Mouse (Mus musculus) ES-E14 (cell line): Measurements from ENCODE around the gene Birc5. TPM values are rescaled to one million over a fixed set of nuclear protein-coding genes. Genes with fewer than 3 reads are reported as not detected.

Experiments used
- DNase-seq: peaks from one replicate; pipeline ENCODE4 v3.0.0-alpha.2; 2013; ENCODE audit warnings: low read depth, low spot score
- H3K27ac ChIP-seq: 2 replicates; pipeline ENCODE4 v1.5.1; 2012; ENCODE audit warnings: low read depth, mild to moderate bottlenecking, low read length, moderate library complexity, mixed read lengths; ENCODE audit not compliant: poor library complexity, insufficient read depth, severe bottlenecking
- H3K36me3 ChIP-seq: 2 replicates; pipeline ENCODE4 v1.6.1; 2012; ENCODE audit warnings: mild to moderate bottlenecking, low read length, moderate library complexity, mixed read lengths; ENCODE audit not compliant: control insufficient read depth, poor library complexity, insufficient read depth, severe bottlenecking
- H3K4me1 ChIP-seq, 2 experiments: fragments of 150-350 bp in 1 of 2; sonication (generic) in 1 of 2; 2 replicates each; pipeline ENCODE4 v1.6.1; 2012; ENCODE audit warnings: low read length in 2 of 2, mild to moderate bottlenecking in 1 of 2, mixed read lengths in 1 of 2; ENCODE audit not compliant: control insufficient read depth in 2 of 2, insufficient read depth in 2 of 2, poor library complexity in 1 of 2
- H3K4me3 ChIP-seq, 2 experiments: fragments of 150-350 bp in 1 of 2; sonication (generic) in 1 of 2; 2 replicates each; pipeline ENCODE4 v1.5.1; 2012; ENCODE audit warnings: low read length in 2 of 2, low read depth in 1 of 2, mild to moderate bottlenecking in 1 of 2, mixed read lengths in 1 of 2; ENCODE audit not compliant: insufficient read depth in 1 of 2, poor library complexity in 1 of 2, severe bottlenecking in 1 of 2
- H3K9ac ChIP-seq: 2 replicates; pipeline ENCODE4 v1.6.1; 2012; ENCODE audit warnings: low read depth, mild to moderate bottlenecking, low read length, mixed read lengths; ENCODE audit not compliant: poor library complexity, insufficient read depth, severe bottlenecking
- H3K9me3 ChIP-seq: fragments of 150-350 bp; sonication (generic); 2 replicates; pipeline ENCODE4 v1.6.1; 2012; ENCODE audit warnings: low read depth, mild to moderate bottlenecking, low read length; ENCODE audit not compliant: control insufficient read depth, insufficient read depth
- CHD2 ChIP-seq: IDR thresholded peaks from 2 replicates; pipeline ENCODE4 v1.6.1; 2014; ENCODE audit warnings: mild to moderate bottlenecking, low read depth, low read length, inconsistent platforms
- HCFC1 ChIP-seq: IDR thresholded peaks from 2 replicates; pipeline ENCODE4 v1.6.1; 2012; ENCODE audit warnings: low read length, inconsistent platforms, borderline replicate concordance; ENCODE audit not compliant: insufficient read depth
- MAFK ChIP-seq: IDR thresholded peaks from 2 replicates; pipeline ENCODE4 v1.6.1; 2014; ENCODE audit warnings: mild to moderate bottlenecking, low read depth, low read length, inconsistent platforms; ENCODE audit not compliant: insufficient read depth
- ZC3H11A ChIP-seq: IDR thresholded peaks from 2 replicates; pipeline ENCODE4 v1.6.1; 2012; ENCODE audit warnings: low read depth, mild to moderate bottlenecking, inconsistent platforms, low read length, borderline replicate concordance
- ZNF384 ChIP-seq: IDR thresholded peaks from 2 replicates; pipeline ENCODE4 v1.6.1; 2012; ENCODE audit warnings: low read depth, low read length, inconsistent platforms
- in situ Hi-C, 2 experiments: fragments of 600-800 bp; cut with MboI; formaldehyde crosslinking; loops; one replicate each; pipeline ENCODE4 v1.15.1; 2025; ENCODE audit warnings: low sequenced_read_pairs in 2 of 2, inconsistent platforms in 1 of 2; ENCODE audit not compliant: unreplicated experiment in 2 of 2
- total RNA-seq: library from RNA; depleted of rRNA; stranded (reverse); fragments of 300-350 nt; gene quantifications from 2 replicates; pipeline ENCODE4 v1.2.3, GENCODE M21; 2012

Gene Birc5
- total RNA-seq, 1 experiment, result 166 TPM

DNA sequence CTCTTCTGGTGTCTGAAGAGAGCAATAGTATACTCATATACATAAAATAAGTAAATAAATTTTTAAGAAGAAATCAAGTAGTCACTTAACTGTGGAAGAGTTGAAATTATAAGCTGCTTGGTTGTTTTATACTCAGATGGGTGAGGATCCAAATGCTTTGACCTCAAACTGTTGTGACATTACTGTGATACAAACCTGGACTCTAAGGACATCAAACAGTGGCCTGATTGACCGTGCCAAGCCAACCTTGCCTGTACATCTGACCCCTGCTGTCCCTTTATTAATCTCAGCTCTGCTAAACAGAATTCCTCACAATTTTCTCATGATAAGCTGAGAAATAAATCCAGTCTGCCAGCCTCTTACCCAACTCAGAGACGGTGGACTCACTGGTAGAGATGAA lies 3.4 kb upstream of the Birc5 start:
- no peaks in the 10 kb centered on the region for H3K9me3 ChIP-seq
- no peak overlapping the region for H3K27ac ChIP-seq
- no peak for TF ChIP-seq MAFK
- no peak for TF ChIP-seq ZNF384
- no peak for TF ChIP-seq ZC3H11A
- TF ChIP-seq CHD2, result no peak
- no peak for TF ChIP-seq HCFC1
- peaks cover 0 to 12% of the 10 kb centered on the region in 2 experiments; a peak in 2 of 4 replicates for H3K4me1 ChIP-seq
- no peak overlapping the region for H3K4me3 ChIP-seq
- no peak for DNase-seq
- no peak overlapping the region for H3K9ac ChIP-seq
- H3K36me3 ChIP-seq, result peaks cover 3% of the 10 kb centered on the region; the same call in 1 of the 2 replicates
- in situ Hi-C loops, result no loop called here

DNA sequence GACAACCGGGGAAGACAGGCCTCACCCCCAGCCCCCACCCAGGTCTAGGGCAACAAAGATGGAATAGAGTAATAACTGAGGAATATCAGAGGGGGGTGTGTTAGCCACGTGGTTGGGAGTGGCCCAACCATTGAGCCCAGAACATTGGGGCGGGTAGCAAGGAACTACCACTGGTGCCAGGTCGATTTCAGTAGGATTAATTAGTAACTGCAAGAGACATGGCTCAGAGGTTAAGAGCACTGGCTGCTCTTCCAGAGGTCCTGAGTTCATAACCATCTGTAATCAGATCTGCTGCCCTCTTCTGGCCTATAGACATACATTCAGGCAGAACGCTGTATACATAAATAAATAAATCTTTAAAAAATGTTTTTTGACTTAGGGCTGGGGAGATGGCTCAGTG lies 2.4 kb upstream of the Birc5 start:
- peaks cover 0 to 12% of the 10 kb centered on the region in 2 experiments; a peak in 2 of 4 replicates for H3K4me1 ChIP-seq
- peaks cover 3% of the 10 kb centered on the region; the same call in 1 of the 2 replicates for H3K36me3 ChIP-seq
- H3K4me3 ChIP-seq, result no peak overlapping the region
- in situ Hi-C loops, result no loop called here
- TF ChIP-seq CHD2 (no peak), HCFC1 (no peak), MAFK (no peak), ZNF384 (no peak), ZC3H11A (no peak)
- no peak overlapping the region for H3K27ac ChIP-seq
- no peak for DNase-seq
- H3K9me3 ChIP-seq, result no peaks in the 10 kb centered on the region
- H3K9ac ChIP-seq, result no peak overlapping the region

DNA sequence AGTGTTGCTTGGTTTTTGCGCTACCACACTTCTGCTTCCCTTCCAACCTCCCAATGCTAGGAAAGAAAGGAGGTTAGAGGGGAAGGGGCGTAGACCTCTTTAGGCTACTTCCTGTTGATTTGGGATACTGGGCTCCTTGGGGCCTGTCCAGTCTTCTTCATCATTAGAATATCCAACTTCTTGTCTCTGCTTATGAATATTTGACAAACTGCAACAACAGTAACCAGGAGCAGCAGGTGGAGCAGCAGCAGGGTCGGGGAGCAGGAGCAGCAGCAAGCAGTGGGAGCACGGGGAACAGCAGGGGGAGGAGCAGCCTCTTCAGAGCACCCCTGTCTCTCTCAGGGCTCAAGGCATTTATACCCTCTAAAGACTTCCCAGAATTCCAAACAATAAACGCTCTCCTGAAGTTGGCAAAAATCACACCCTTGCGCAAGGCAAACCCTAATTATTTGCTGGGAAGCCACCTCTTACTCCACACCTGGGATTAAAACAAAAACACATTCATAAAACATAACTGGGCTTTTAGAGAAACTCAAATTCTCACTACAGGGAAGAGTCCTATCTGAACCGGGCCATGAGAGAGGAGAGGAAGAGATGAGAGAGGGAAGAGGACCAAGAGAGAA lies 1.3 kb upstream of the Birc5 start:
- Histone ChIP-seq H3K27ac (peak overlapping the region; percentile 58; the same call in 1 of the 2 replicates), H3K9me3 (no peaks in the 10 kb centered on the region), H3K9ac (peak overlapping the region; percentile 73; the same call in 1 of the 2 replicates), H3K36me3 (peaks cover 6% of the 10 kb centered on the region), H3K4me1 (peaks cover 0 to 12% of the 10 kb centered on the region in 2 experiments; a peak in 2 of 4 replicates), H3K4me3 (peak overlapping the region; percentile 73 to 99; a peak in 3 of 4 replicates)
- in situ Hi-C loops, result no loop called here
- DNase-seq, result no peak
- no peak for TF ChIP-seq ZNF384
- TF ChIP-seq MAFK, result no peak
- TF ChIP-seq ZC3H11A, result no peak

DNA sequence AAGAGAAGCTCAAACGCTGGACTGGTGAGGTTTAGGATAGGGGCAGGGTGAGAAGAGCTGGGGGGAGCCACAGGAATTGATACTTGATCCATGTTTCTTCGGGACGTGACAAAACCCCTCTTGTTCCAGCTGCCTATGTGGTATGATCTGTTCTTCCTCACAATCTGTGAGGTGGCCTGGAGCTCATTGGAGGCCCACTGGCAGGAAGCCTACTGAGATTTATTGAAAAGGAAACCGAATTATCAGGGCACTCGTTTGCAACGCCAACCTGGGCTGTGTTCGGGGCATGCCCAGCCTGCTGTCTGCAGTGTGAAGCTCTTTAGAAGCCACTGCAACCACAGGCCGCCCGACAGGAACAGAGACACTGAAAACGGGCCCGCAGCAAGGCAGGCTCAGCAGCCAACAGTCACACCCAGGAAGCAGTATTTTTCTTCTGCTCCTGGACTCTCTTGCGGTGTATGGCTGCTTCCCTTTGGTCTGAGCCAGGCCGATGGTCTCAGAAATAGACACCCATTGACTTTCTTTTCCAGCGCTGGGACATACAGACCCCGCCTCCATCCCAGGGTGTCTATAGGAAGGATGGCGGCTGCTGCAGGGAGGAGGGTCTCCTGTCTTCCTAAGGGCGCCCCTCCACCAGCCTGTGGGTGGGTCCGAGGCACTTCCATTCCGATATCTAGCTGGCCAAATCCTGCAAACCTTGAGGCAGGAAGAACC lies 623 bp upstream of the Birc5 start:
- TF ChIP-seq ZC3H11A (no peak), CHD2 (no peak), ZNF384 (no peak), MAFK (no peak), HCFC1 (no peak)
- H3K27ac ChIP-seq, result peak overlapping the region; percentile 58
- no peaks in the 10 kb centered on the region for H3K9me3 ChIP-seq
- H3K36me3 ChIP-seq, result peaks cover 13% of the 10 kb centered on the region
- H3K4me3 ChIP-seq, result peak overlapping the region; percentile 73 to 99
- peak overlapping the region; percentile 73 for H3K9ac ChIP-seq
- H3K4me1 ChIP-seq, result peaks cover 0 to 12% of the 10 kb centered on the region in 2 experiments; a peak in 2 of 4 replicates
- in situ Hi-C loops, result no loop called here
- no peak for DNase-seq
